Mouse (Mus musculus) midbrain, embryonic 11.5 days (tissue): ENCODE results near the gene Arrb2. TPM values are rescaled to one million over a fixed set of nuclear protein-coding genes. Genes with fewer than 3 reads are reported as not detected.

Source experiments
- ATAC-seq: fragments of 200-750 bp; cut with Nextera tagmentation; 2 replicates; pipeline ENCODE4 v1.8.0; 2017; ENCODE audit warnings: moderate TSS enrichment, moderate library complexity; ENCODE audit not compliant: low FRiP score
- DNase-seq: peaks from one replicate; pipeline ENCODE4 v3.0.0; 2015; ENCODE audit warnings: low spot score; ENCODE audit errors: missing footprints
- H3K27ac ChIP-seq: fragments of 300-500 bp; sonication (generic); 2 replicates; pipeline ENCODE4 v1.5.1; 2014; ENCODE audit warnings: low read depth, low read length
- H3K27me3 ChIP-seq: fragments of 300-500 bp; sonication (generic); 2 replicates; pipeline ENCODE4 v1.6.1; 2014; ENCODE audit warnings: mild to moderate bottlenecking, low read length, moderate library complexity, mixed read lengths; ENCODE audit not compliant: control insufficient read depth, insufficient read depth
- H3K36me3 ChIP-seq: fragments of 300-500 bp; sonication (generic); 2 replicates; pipeline ENCODE4 v1.6.1; 2014; ENCODE audit warnings: mild to moderate bottlenecking, low read length, moderate library complexity, mixed read lengths; ENCODE audit not compliant: control insufficient read depth, insufficient read depth
- H3K4me1 ChIP-seq: fragments of 300-500 bp; sonication (generic); 2 replicates; pipeline ENCODE4 v1.6.1; 2014; ENCODE audit warnings: low read length; ENCODE audit not compliant: control insufficient read depth, insufficient read depth
- H3K4me2 ChIP-seq: fragments of 300-500 bp; sonication (generic); 2 replicates; pipeline ENCODE4 v1.6.1; 2014; ENCODE audit warnings: mild to moderate bottlenecking, moderate library complexity
- H3K4me3 ChIP-seq: fragments of 300-500 bp; sonication (generic); 2 replicates; pipeline ENCODE4 v1.5.1; 2014; ENCODE audit warnings: low read depth, low read length
- H3K9ac ChIP-seq: fragments of 300-500 bp; sonication (generic); 2 replicates; pipeline ENCODE4 v1.6.1; 2014; ENCODE audit warnings: low read length
- H3K9me3 ChIP-seq: fragments of 300-500 bp; sonication (generic); 2 replicates; pipeline ENCODE4 v1.6.1; 2016; ENCODE audit warnings: low read length; ENCODE audit not compliant: control insufficient read depth
- WGBS: fragments of 180-500 bp; shearing (Covaris S2); extraction: QIAGEN DNeasy Blood & Tissue Kit; methylation state at CpG from one replicate; pipeline ENCODE4 v1.1.7; 2014; 5-methylcytosine and 5-hydroxymethylcytosine counted together
- polyA plus RNA-seq: library from polyadenylated mRNA; unstranded; fragments of >200 nt; fragmentation: Nextera tagmentation; extraction: Ambion mirVana; gene quantifications from 2 replicates; pipeline ENCODE4 v1.2.1, GENCODE M21; 2014

Arrb2 gene
- 28.9 and 31.3 TPM in 2 replicates for polyA plus RNA-seq

- Histone ChIP-seq H3K4me3 (peak within 1 kb of the TSS; percentile 73), H3K4me2 (peak within 1 kb of the TSS; percentile 70), H3K36me3 (peaks cover 7% of the 10 kb centered on the region), H3K27ac (peak within 1 kb of the TSS; percentile 76), H3K9me3 (no peaks in the 10 kb centered on the region), H3K27me3 (no peaks in the 10 kb centered on the region), H3K9ac (peak within 1 kb of the TSS; percentile 81), H3K4me1 (peaks cover 16% of the 10 kb centered on the region)
- ATAC-seq (peak; percentile 95), DNase-seq (peak; percentile 100)
- WGBS = under 1% methylated on average over 75 of the region's 75 CpGs
Measured at GRCm38 (mm10) chr11:70432048-70432894, at the start of gene Arrb2. Arrb2 (plus strand) TSS chr11:70432635.

GRCm38 (mm10) chr11:70384136-70384535 lies 48.3 kb upstream of the Arrb2 start:
- Histone ChIP-seq H3K4me2 (no peak overlapping the region), H3K9ac (no peak overlapping the region), H3K4me3 (no peak overlapping the region), H3K27me3 (no peaks in the 10 kb centered on the region), H3K4me1 (no peaks in the 10 kb centered on the region), H3K9me3 (no peaks in the 10 kb centered on the region), H3K36me3 (no peaks in the 10 kb centered on the region), H3K27ac (no peak overlapping the region)
- DNase-seq (no peak), ATAC-seq (no peak)
- WGBS = 95% methylated on average over 3 of the region's 3 CpGs

DNA sequence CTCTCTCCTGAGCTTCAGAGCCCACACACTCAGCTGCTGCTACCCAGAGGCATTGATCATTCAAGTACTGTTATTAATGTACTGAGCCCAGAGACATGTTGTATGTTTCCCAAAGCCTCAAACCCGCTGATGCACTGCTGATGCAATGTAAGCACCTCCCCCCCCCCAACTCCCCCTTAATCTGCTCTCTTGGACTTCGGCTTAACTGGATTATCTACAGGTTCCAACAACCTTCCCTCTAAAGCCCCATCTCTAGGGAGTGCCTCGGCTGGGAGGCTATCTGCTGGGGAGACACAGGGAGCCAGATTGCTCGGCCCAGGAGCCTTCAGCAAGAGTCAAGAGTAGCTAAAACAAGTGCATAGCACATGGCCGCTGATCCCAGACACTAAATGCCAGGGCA lies 45.0 kb upstream of the Arrb2 start:
- peaks cover 1% of the 10 kb centered on the region for H3K36me3 ChIP-seq

GRCm38 (mm10) chr11:70389421-70389820 lies 43.0 kb upstream of the Arrb2 start:
- no peak overlapping the region for H3K4me2 ChIP-seq
- H3K27me3 ChIP-seq = no peaks in the 10 kb centered on the region
- DNase-seq (no peak), ATAC-seq (no peak)
- H3K4me1 ChIP-seq = no peaks in the 10 kb centered on the region
- H3K9me3 ChIP-seq = no peaks in the 10 kb centered on the region
- H3K9ac ChIP-seq = no peak overlapping the region
- H3K4me3 ChIP-seq = no peak overlapping the region
- H3K27ac ChIP-seq = no peak overlapping the region
- WGBS = 95% methylated on average over 5 of the region's 5 CpGs
- H3K36me3 ChIP-seq = peaks cover 12% of the 10 kb centered on the region

More for the DNA sequence above, 45.0 kb upstream of the Arrb2 start:
- Histone ChIP-seq H3K4me2 (no peak overlapping the region), H3K27me3 (no peaks in the 10 kb centered on the region), H3K4me3 (no peak overlapping the region), H3K27ac (no peak overlapping the region), H3K4me1 (no peaks in the 10 kb centered on the region), H3K9ac (no peak overlapping the region), H3K9me3 (no peaks in the 10 kb centered on the region)
- no peak for DNase-seq
- 68% methylated on average over 5 of the region's 5 CpGs for WGBS
- ATAC-seq = no peak

GRCm38 (mm10) chr11:70403598-70403997 lies 28.8 kb upstream of the Arrb2 start:
- Histone ChIP-seq H3K9me3 (no peaks in the 10 kb centered on the region), H3K36me3 (peaks cover 8% of the 10 kb centered on the region; the same call in 1 of the 2 replicates), H3K27ac (no peak overlapping the region), H3K4me2 (no peak overlapping the region), H3K9ac (no peak overlapping the region), H3K4me1 (peaks cover 1% of the 10 kb centered on the region), H3K4me3 (no peak overlapping the region), H3K27me3 (no peaks in the 10 kb centered on the region)
- ATAC-seq (no peak), DNase-seq (no peak)
- 88% methylated on average over 2 of the region's 2 CpGs for WGBS

DNA sequence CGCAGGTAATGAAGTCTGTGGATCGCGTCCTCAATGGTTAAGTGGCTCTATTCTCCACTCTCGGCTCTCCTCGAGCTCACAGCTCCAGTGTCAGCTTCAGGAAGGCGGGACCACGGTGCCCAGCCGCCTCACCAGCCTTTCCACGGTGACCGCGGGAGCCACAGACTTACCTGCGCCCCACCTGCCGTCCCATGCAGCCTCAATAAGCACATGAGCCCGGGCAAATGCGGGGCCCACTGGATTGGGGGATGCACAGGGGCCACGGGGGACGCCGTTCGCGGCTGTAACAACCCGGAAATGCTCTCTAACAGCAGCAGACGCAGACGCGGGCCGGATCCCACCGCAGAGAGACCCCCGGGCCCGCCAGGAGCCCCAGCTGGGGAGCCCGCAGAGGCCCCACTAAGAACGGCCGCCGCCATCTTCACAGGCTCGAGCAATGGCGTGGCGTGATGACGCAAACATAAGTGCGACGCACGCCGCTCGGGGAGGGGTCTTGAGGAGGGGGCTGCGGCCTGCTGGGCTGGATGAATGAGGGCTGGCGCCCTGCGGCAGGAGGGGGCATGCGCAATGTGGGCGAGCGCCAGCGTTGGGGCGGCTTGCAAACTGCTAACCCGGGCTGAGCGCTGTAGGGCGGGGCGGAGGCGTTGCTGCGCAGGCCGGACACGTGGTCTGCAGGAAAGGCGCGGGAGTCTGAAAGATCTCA lies 22.7 kb upstream of the Arrb2 start, which contains the start of gene Pelp1:
Pelp1 (minus strand) TSS at position 438 of the 703 bp plus-strand sequence.
- H3K27ac ChIP-seq = peak within 1 kb of the TSS; percentile 25; the same call in 1 of the 2 replicates
- peak within 1 kb of the TSS; percentile 97 for H3K4me3 ChIP-seq
- no peaks in the 10 kb centered on the region for H3K27me3 ChIP-seq
- peak; percentile 99 for ATAC-seq
- peak within 1 kb of the TSS; percentile 76 for H3K4me2 ChIP-seq
- WGBS = under 1% methylated on average over 59 of the region's 59 CpGs
- peaks cover 7% of the 10 kb centered on the region for H3K4me1 ChIP-seq
- H3K9ac ChIP-seq = peak within 1 kb of the TSS; percentile 98
- H3K9me3 ChIP-seq = no peaks in the 10 kb centered on the region
- no peaks in the 10 kb centered on the region for H3K36me3 ChIP-seq
- DNase-seq = peak; percentile 100

DNA sequence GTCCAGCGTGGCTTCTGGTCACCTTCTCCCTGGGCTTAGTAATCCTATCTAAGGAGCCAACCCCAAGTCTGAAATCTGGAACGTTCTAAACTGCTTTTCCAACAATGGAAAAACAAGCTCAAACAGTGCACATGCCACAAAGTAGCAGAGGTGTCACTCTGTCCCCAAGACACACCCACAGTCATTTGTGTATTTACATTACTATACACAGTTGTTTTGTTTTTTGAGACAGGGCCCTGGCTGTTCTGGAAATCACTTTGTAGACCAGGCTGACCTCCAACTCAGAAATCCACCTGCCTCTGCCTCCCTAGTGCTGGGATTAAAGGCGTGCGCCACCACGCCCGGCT lies 22.2 kb upstream of the Arrb2 start:
- no peaks in the 10 kb centered on the region for H3K27me3 ChIP-seq
- WGBS = 64% methylated on average over 6 of the region's 6 CpGs
- no peak for DNase-seq
- H3K9me3 ChIP-seq = no peaks in the 10 kb centered on the region
- no peak; the same call in 1 of the 2 replicates for ATAC-seq
- H3K4me3 ChIP-seq = peak overlapping the region; percentile 97
- H3K4me2 ChIP-seq = peak overlapping the region; percentile 76; the same call in 1 of the 2 replicates
- peak overlapping the region; percentile 98 for H3K9ac ChIP-seq
- no peak overlapping the region for H3K27ac ChIP-seq
- no peaks in the 10 kb centered on the region for H3K36me3 ChIP-seq
- peaks cover 7% of the 10 kb centered on the region for H3K4me1 ChIP-seq

DNA sequence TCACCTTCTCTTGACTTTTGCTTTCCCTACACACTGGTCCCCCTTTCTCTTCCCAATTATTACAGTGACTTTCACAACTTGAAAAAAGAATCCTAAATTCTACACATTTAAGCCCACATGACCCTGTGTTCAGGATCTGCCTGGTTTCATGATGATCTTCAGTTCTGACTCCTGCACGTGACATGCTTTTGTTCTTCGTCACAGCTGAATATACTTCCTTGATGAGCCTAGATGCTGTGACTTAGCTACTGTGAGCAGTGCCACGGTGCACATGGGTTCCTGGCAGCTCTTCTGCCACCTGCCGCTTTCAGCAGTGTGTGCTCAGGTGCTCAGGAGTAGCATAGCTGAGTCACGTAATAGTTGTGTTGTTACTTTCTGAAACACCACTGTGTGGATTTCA lies 19.8 kb upstream of the Arrb2 start:
- Histone ChIP-seq H3K4me1 (peaks cover 7% of the 10 kb centered on the region), H3K27me3 (no peaks in the 10 kb centered on the region), H3K36me3 (no peaks in the 10 kb centered on the region), H3K9me3 (no peaks in the 10 kb centered on the region), H3K4me2 (no peak overlapping the region), H3K9ac (no peak overlapping the region), H3K27ac (no peak overlapping the region), H3K4me3 (no peak overlapping the region)
- 78% methylated on average over 5 of the region's 5 CpGs for WGBS
- ATAC-seq (no peak), DNase-seq (no peak)

DNA sequence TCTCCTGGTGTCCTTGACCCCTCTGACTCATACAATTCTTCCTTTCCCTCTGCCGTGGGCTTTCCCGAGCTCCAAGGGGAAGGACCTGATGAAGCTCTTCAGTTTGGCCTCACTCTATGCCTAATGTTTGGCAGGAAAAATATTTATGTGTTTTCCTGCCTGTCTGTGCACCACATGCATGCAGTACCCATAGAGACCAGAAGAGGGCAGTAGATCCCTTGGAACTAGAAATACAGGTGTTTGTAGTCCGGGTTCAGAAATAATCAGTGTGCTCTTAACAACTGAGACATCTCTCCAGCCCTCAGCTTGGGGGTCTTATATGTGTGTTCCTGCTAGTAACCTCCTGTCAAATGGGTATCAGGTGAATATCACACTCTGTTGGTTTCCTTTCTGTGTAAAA lies 18.5 kb upstream of the Arrb2 start:
- H3K4me1 ChIP-seq = peaks cover 3% of the 10 kb centered on the region
- no peak overlapping the region for H3K27ac ChIP-seq
- H3K9ac ChIP-seq = no peak overlapping the region
- no peak overlapping the region for H3K4me3 ChIP-seq
- no peaks in the 10 kb centered on the region for H3K27me3 ChIP-seq
- H3K9me3 ChIP-seq = no peaks in the 10 kb centered on the region
- H3K4me2 ChIP-seq = no peak overlapping the region
- H3K36me3 ChIP-seq = no peaks in the 10 kb centered on the region
- DNase-seq (peak; percentile 98), ATAC-seq (no peak)
- WGBS = 20% methylated on average over 3 of the region's 3 CpGs
